Mouse (Mus musculus): ENCODE data around the gene B4galnt3. TPM values are rescaled to one million over a fixed set of nuclear protein-coding genes. Genes with fewer than 3 reads are reported as not detected.

The B4galnt3 gene
- polyA plus RNA-seq, 1 experiment from 2014 or later: 0.73 TPM

DNA sequence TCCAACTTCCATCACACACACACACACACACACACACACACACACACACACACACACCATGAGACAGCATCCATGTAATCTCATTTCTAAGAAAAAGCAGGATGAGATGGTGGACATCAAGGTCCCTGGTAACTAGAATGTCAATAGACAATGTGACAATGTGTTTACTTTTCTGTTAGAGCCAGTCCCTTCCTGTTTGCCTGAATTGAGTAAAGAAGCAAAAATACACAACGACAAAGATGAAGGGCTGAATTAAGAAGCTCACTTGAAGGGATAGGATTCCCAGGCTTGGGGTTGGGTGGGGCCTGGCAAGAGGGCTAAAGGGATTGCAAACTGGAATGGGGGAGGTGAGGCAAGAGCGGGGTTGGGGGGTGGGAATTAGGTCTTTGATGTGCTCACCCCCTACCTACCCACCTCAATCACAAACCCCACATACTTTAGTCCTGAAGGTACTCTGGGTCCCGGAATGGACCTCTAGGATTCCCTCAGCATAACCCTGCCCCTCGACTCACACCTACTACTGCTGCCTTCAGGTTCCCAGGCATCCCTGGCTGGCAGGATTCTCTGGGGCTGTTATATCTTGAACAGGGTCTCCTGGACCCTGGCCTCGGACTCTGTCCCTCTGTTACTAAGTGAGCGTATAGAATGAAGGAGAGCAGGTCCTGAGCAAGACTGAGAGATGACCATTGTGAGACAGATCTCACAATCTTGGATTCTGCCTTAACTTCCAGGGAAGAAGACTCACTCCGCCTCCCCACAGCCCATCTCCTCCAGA, 102.8 kb downstream of the B4galnt3 start:
- no peak overlapping the region for H3K4me2 ChIP-seq
- H3K9ac ChIP-seq: no peak overlapping the region
- no peaks in the 10 kb centered on the region for H3K9me3 ChIP-seq
- no peak overlapping the region for H3K4me3 ChIP-seq (replicated peaks)
- WGBS: 55% methylated on average over 7 of the region's 7 CpGs
- H3K36me3 ChIP-seq: no peaks in the 10 kb centered on the region
- ATAC-seq (ENCODE audit: insufficient read depth, low FRiP score, low read depth): no peak
- H3K27ac ChIP-seq: no peak overlapping the region
- no peaks in the 10 kb centered on the region for H3K27me3 ChIP-seq (replicated peaks)
- peaks cover 20% of the 10 kb centered on the region for H3K4me1 ChIP-seq

GRCm38 (mm10) chr6:120190912-120191311, 103.4 kb downstream of the B4galnt3 start:
- H3K27me3 ChIP-seq (replicated peaks): no peaks in the 10 kb centered on the region
- WGBS: 42% methylated on average over 4 of the region's 4 CpGs
- no peaks in the 10 kb centered on the region for H3K9me3 ChIP-seq
- H3K36me3 ChIP-seq: no peaks in the 10 kb centered on the region
- ATAC-seq (ENCODE audit: insufficient read depth, low FRiP score, low read depth): no peak
- H3K4me3 ChIP-seq (replicated peaks): no peak overlapping the region
- no peak overlapping the region for H3K9ac ChIP-seq
- H3K4me1 ChIP-seq: peaks cover 20% of the 10 kb centered on the region
- no peak overlapping the region for H3K27ac ChIP-seq
- no peak overlapping the region for H3K4me2 ChIP-seq

DNA sequence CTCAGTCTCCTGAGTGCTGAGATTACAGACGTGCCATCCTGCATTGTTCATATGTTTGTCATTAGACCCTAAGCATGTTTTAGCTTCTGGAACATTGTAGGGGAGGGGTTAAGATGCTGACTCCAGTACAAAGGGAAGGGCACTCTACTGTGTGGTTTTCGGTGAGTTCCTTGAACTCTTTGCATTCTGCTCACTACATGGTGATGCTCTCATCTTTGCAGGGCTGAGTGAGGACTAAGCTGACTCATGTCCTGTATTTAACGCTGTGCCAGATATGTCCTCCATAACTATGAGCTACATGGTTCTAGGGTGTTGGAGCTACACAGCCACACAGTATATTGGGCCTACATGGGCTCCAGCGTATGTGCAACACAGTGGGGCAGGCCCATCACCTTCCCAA, 104.0 kb downstream of the B4galnt3 start:
- WGBS: 93% methylated on average over 4 of the region's 4 CpGs
- Histone ChIP-seq H3K36me3 (no peaks in the 10 kb centered on the region), H3K27ac (no peak overlapping the region), H3K4me3 (replicated peaks) (no peak overlapping the region), H3K4me1 (peaks cover 20% of the 10 kb centered on the region), H3K4me2 (no peak overlapping the region), H3K27me3 (replicated peaks) (no peaks in the 10 kb centered on the region), H3K9me3 (no peaks in the 10 kb centered on the region), H3K9ac (no peak overlapping the region)
- no peak for ATAC-seq (ENCODE audit: insufficient read depth, low FRiP score, low read depth)

DNA sequence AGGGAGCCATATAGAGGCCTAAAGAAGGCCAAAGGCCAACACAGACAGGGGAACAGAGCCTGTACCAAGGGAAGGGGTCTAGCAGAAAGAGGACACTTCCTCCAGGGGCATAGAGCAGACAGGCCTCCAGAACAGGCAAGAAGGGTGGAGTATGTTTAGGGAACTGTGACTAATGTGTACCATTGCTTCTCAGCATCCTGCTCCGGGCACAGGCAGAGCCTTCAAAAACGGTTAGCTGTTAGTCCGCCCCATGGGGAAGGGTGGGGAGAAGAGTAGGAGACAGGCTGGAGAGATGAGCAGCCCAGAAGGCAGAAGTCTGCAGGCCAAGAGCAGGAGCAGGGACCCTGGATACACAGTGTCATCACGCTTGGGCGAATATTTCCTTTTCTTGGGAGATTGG, 105.1 kb downstream of the B4galnt3 start:
- H3K9me3 ChIP-seq: no peaks in the 10 kb centered on the region
- H3K4me1 ChIP-seq: peaks cover 20% of the 10 kb centered on the region
- H3K4me2 ChIP-seq: no peak overlapping the region
- 83% methylated on average over 5 of the region's 5 CpGs for WGBS
- H3K4me3 ChIP-seq (replicated peaks): no peak overlapping the region
- ATAC-seq (ENCODE audit: insufficient read depth, low FRiP score, low read depth): no peak
- no peak overlapping the region for H3K9ac ChIP-seq
- no peaks in the 10 kb centered on the region for H3K27me3 ChIP-seq (replicated peaks)
- H3K27ac ChIP-seq: no peak overlapping the region
- H3K36me3 ChIP-seq: no peaks in the 10 kb centered on the region

GRCm38 (mm10) chr6:120188376-120189235, 105.8 kb downstream of the B4galnt3 start:
- peaks cover 20% of the 10 kb centered on the region for H3K4me1 ChIP-seq
- peak overlapping the region; percentile 44 for H3K4me2 ChIP-seq
- H3K27ac ChIP-seq: no peak overlapping the region
- no peaks in the 10 kb centered on the region for H3K36me3 ChIP-seq
- no peaks in the 10 kb centered on the region for H3K27me3 ChIP-seq (replicated peaks)
- WGBS: 31% methylated on average over 24 of the region's 24 CpGs
- no peaks in the 10 kb centered on the region for H3K9me3 ChIP-seq
- no peak overlapping the region for H3K4me3 ChIP-seq (replicated peaks)
- no peak overlapping the region for H3K9ac ChIP-seq
- ATAC-seq (ENCODE audit: insufficient read depth, low FRiP score, low read depth): peak; percentile 33; the same call in 1 of the 2 replicates

DNA sequence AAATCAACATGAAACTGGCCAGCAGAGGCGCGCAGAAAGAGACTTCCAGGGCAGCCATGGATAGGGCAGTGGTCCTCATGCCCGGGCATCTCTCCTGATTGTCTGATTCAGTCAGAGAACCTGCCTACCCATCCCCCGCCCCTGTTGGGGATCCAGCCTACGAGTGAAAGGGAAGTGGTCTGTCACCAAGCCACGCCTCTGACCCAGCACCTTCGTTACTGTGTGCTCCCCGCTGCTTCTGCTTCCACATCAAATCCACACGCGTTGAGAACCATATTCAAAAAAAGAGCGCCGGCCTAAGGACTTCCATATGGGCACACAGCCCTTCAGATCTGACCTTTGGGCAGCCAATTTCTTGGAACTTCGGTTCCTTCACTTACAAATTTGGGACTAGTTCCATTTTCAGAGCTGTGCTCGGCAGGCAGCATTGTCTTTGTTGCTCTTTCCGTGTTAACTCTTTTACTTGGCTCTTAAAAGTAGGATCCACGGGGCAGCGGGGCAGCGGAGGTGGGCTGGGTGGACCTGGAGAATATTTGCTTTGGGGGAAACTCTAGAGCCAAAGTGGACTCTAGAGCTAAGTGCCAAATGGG, 106.7 kb downstream of the B4galnt3 start:
- Histone ChIP-seq H3K9ac (no peak overlapping the region), H3K27me3 (replicated peaks) (no peaks in the 10 kb centered on the region), H3K4me1 (peaks cover 14% of the 10 kb centered on the region), H3K9me3 (no peaks in the 10 kb centered on the region), H3K36me3 (no peaks in the 10 kb centered on the region), H3K27ac (no peak overlapping the region), H3K4me3 (replicated peaks) (no peak overlapping the region; the same call in 1 of the 2 replicates), H3K4me2 (peak overlapping the region; percentile 44)
- no peak for ATAC-seq (ENCODE audit: insufficient read depth, low FRiP score, low read depth)
- 24% methylated on average over 18 of the region's 18 CpGs for WGBS

DNA sequence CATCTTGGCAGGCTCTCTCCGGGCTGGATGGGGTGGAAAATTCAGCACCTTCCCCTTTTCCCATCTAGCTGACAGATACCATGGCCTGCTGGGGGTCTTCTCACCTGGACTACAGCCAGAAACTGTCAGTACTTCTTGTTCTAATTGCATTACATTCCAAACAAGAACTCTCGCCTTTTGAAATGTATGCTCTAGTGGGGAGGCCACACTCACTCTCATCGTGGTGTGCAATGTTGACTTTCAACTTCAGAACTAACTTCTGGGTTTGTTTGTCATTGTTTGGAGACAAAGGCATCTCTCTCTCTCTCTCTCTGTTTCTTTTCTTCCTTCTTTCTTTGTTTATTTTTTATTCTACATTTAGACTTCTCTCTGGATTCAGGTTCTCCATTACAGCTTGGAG, 107.8 kb downstream of the B4galnt3 start:
- H3K9ac ChIP-seq: no peak overlapping the region
- no peak for ATAC-seq (ENCODE audit: insufficient read depth, low FRiP score, low read depth)
- no peaks in the 10 kb centered on the region for H3K9me3 ChIP-seq
- H3K27ac ChIP-seq: no peak overlapping the region
- no peak overlapping the region for H3K4me2 ChIP-seq
- no peak overlapping the region for H3K4me3 ChIP-seq (replicated peaks)
- no peaks in the 10 kb centered on the region for H3K36me3 ChIP-seq
- WGBS: 29% methylated on average over 3 of the region's 3 CpGs
- no peaks in the 10 kb centered on the region for H3K27me3 ChIP-seq (replicated peaks)
- peaks cover 6% of the 10 kb centered on the region; the same call in 1 of the 2 replicates for H3K4me1 ChIP-seq

- Histone ChIP-seq H3K27ac (no peak overlapping the region), H3K9ac (no peak overlapping the region), H3K4me1 (peaks cover 6% of the 10 kb centered on the region; the same call in 1 of the 2 replicates), H3K9me3 (no peaks in the 10 kb centered on the region), H3K4me2 (no peak overlapping the region), H3K4me3 (replicated peaks) (no peak overlapping the region), H3K36me3 (no peaks in the 10 kb centered on the region), H3K27me3 (replicated peaks) (no peaks in the 10 kb centered on the region)
- WGBS: 55% methylated on average over 7 of the region's 7 CpGs
- ATAC-seq (ENCODE audit: insufficient read depth, low FRiP score, low read depth): no peak
These were observed 108.6 kb downstream of the B4galnt3 start for GRCm38 (mm10) chr6:120185756-120186155.

GRCm38 (mm10) chr6:120185012-120185730, 109.2 kb downstream of the B4galnt3 start:
- H3K9me3 ChIP-seq: no peaks in the 10 kb centered on the region
- H3K9ac ChIP-seq: no peak overlapping the region
- WGBS: 89% methylated on average over 12 of the region's 12 CpGs
- no peaks in the 10 kb centered on the region for H3K27me3 ChIP-seq (replicated peaks)
- H3K36me3 ChIP-seq: no peaks in the 10 kb centered on the region
- no peak overlapping the region for H3K4me3 ChIP-seq (replicated peaks)
- no peak overlapping the region for H3K27ac ChIP-seq
- no peak for ATAC-seq (ENCODE audit: insufficient read depth, low FRiP score, low read depth)
- no peak overlapping the region for H3K4me2 ChIP-seq
- peaks cover 6% of the 10 kb centered on the region; the same call in 1 of the 2 replicates for H3K4me1 ChIP-seq

DNA sequence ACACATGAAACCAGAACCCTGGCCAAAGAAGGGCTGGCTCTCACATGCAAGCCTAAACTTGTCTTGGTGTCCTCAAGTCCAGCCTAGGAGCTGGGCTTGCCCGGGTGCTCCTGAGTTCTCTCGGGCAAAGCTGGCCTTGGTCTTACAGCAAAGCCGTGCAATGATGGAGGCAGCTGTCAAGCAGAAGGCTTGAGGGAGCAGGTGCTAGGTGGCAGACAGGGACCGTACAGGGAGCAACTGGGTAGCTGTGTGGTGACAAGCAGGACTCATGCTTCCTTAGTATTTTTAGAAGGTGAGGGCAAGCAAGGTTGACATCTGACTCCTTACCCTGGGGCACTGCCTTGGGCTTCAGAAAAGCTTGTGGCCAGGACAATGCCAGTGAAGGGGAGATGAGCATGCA, 110.6 kb downstream of the B4galnt3 start:
- ATAC-seq (ENCODE audit: insufficient read depth, low FRiP score, low read depth): no peak
- Histone ChIP-seq H3K4me2 (no peak overlapping the region), H3K9ac (no peak overlapping the region), H3K4me3 (replicated peaks) (no peak overlapping the region), H3K27me3 (replicated peaks) (no peaks in the 10 kb centered on the region), H3K9me3 (no peaks in the 10 kb centered on the region), H3K27ac (no peak overlapping the region), H3K36me3 (no peaks in the 10 kb centered on the region), H3K4me1 (peaks cover 6% of the 10 kb centered on the region; the same call in 1 of the 2 replicates)
- 90% methylated on average over 4 of the region's 4 CpGs for WGBS

GRCm38 (mm10) chr6:120182160-120182559, 112.2 kb downstream of the B4galnt3 start:
- no peaks in the 10 kb centered on the region for H3K27me3 ChIP-seq (replicated peaks)
- no peak overlapping the region for H3K4me3 ChIP-seq (replicated peaks)
- 84% methylated on average over 5 of the region's 5 CpGs for whole genome bisulfite sequencing
- H3K4me1 ChIP-seq: no peaks in the 10 kb centered on the region
- H3K9me3 ChIP-seq: no peaks in the 10 kb centered on the region
- no peak for ATAC-seq (ENCODE audit: insufficient read depth, low FRiP score, low read depth)
- H3K27ac ChIP-seq: no peak overlapping the region
- H3K9ac ChIP-seq: no peak overlapping the region
- H3K4me2 ChIP-seq: no peak overlapping the region
- H3K36me3 ChIP-seq: no peaks in the 10 kb centered on the region

Measured in stomach, embryonic 15.5 days (tissue).